Mouse (Mus musculus) neural tube, embryonic 14.5 days (tissue): Measurements from ENCODE around the gene Ssx2ip. TPM values are rescaled to one million over a fixed set of nuclear protein-coding genes. Genes with fewer than 3 reads are reported as not detected.

Experiments
- ATAC-seq: fragments of 200-750 bp; cut with Nextera tagmentation; 2 replicates; pipeline ENCODE4 v1.8.0; 2017; ENCODE audit warnings: low read depth, mild to moderate bottlenecking, moderate TSS enrichment, moderate library complexity
- H3K27ac ChIP-seq: fragments of 300-500 bp; sonication (generic); 2 replicates; pipeline ENCODE4 v1.5.1; 2014; ENCODE audit warnings: low read depth, mild to moderate bottlenecking, control low read depth, low read length, moderate library complexity, mixed read lengths
- H3K27me3 ChIP-seq: fragments of 300-500 bp; sonication (generic); 2 replicates; pipeline ENCODE4 v1.6.1; 2014; ENCODE audit warnings: low read length; ENCODE audit not compliant: control insufficient read depth, insufficient read depth
- H3K36me3 ChIP-seq: fragments of 300-500 bp; sonication (generic); 2 replicates; pipeline ENCODE4 v1.6.1; 2014; ENCODE audit warnings: low read length, mixed read lengths; ENCODE audit not compliant: control insufficient read depth, insufficient read depth
- H3K4me1 ChIP-seq: fragments of 300-500 bp; sonication (generic); 2 replicates; pipeline ENCODE4 v1.6.1; 2014; ENCODE audit warnings: low read length; ENCODE audit not compliant: control insufficient read depth, insufficient read depth
- H3K4me2 ChIP-seq: fragments of 300-500 bp; sonication (generic); 2 replicates; pipeline ENCODE4 v1.6.1; 2014; ENCODE audit warnings: mild to moderate bottlenecking, low read depth, low read length, control low read depth
- H3K4me3 ChIP-seq: fragments of 300-500 bp; sonication (generic); 2 replicates; pipeline ENCODE4 v1.5.1; 2014; ENCODE audit warnings: low read depth, low read length, control low read depth, mixed read lengths
- H3K9ac ChIP-seq: fragments of 300-500 bp; sonication (generic); replicated peaks from 2 replicates; pipeline ENCODE4 v1.6.1; 2014; ENCODE audit warnings: low read depth, mild to moderate bottlenecking, control low read depth, low read length, mixed read lengths
- H3K9me3 ChIP-seq: fragments of 300-500 bp; sonication (generic); 2 replicates; pipeline ENCODE4 v1.6.1; 2016; ENCODE audit warnings: low read length; ENCODE audit not compliant: control insufficient read depth
- WGBS: fragments of 180-500 bp; shearing (Covaris S2); extraction: QIAGEN DNeasy Blood & Tissue Kit; methylation state at CpG from one replicate; pipeline ENCODE4 v1.1.7; 2014; 5-methylcytosine and 5-hydroxymethylcytosine counted together
- polyA plus RNA-seq: library from polyadenylated mRNA; unstranded; fragments of >200 nt; fragmentation: Nextera tagmentation; extraction: Ambion mirVana; gene quantifications from 2 replicates; pipeline ENCODE4 v1.2.1, GENCODE M21; 2014

Ssx2ip gene
- polyA plus RNA-seq, 1 experiment from 2014 or later = 14.8 TPM

- no peak overlapping the region for H3K4me3 ChIP-seq
- H3K9ac ChIP-seq = no peak overlapping the region
- ATAC-seq = no peak
- H3K9me3 ChIP-seq = no peaks in the 10 kb centered on the region
- no peak overlapping the region for H3K4me2 ChIP-seq
- H3K27ac ChIP-seq = no peak overlapping the region
- WGBS = 95% methylated on average over 8 of the region's 8 CpGs
- H3K36me3 ChIP-seq = peaks cover 20% of the 10 kb centered on the region
- no peaks in the 10 kb centered on the region for H3K27me3 ChIP-seq
- no peaks in the 10 kb centered on the region for H3K4me1 ChIP-seq
These were observed 31.7 kb downstream of the Ssx2ip start for GRCm38 (mm10) chr3:146436114-146436513.

DNA sequence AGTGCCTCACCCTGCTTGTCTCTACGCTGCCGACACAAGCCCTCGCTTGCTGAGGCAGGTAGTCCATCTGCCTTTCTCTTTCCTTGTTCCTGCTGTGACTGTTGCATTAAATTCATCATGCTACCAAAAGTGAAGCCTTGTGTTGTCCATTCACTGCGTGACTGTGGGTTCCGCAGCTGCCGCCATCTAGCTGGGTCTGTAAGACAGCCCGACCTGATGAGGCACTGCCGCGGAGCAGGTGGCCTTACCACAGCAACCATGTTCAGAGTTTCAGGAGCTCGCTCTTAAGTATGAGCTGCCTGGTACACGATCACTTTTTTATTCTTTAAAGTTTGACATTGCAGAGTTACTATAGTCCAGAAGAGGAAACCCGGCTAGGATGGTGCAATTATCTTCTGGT is 35.6 kb downstream of the Ssx2ip start:
- Histone ChIP-seq H3K4me3 (no peak overlapping the region), H3K27me3 (no peaks in the 10 kb centered on the region), H3K9me3 (no peaks in the 10 kb centered on the region), H3K27ac (no peak overlapping the region), H3K4me2 (no peak overlapping the region), H3K36me3 (peaks cover 15% of the 10 kb centered on the region), H3K4me1 (no peaks in the 10 kb centered on the region), H3K9ac (no peak overlapping the region)
- ATAC-seq = no peak
- WGBS = 95% methylated on average over 12 of the region's 12 CpGs

DNA sequence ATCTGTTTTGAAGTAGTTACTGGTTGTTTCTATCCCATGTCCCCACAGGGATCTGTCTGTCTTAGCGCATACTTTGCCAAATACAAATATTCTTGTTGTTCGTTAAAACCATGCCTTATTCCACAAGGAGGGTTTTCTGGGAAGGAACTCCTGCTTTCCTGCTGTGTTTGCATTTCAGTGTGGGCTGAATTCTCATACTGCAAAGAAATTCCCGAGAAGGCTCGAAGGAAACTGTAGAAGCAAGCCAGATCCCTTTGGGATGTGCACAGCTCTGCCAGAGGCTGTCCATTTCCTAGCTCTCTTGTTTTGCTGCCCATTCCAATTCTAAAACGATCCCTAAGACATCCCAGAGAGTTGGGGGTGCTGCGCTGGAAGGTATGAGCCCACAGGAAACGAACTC is 36.0 kb downstream of the Ssx2ip start:
- Histone ChIP-seq H3K4me2 (no peak overlapping the region), H3K9me3 (no peaks in the 10 kb centered on the region), H3K36me3 (peaks cover 15% of the 10 kb centered on the region), H3K4me1 (no peaks in the 10 kb centered on the region), H3K9ac (no peak overlapping the region), H3K4me3 (no peak overlapping the region), H3K27ac (no peak overlapping the region), H3K27me3 (no peaks in the 10 kb centered on the region)
- ATAC-seq = no peak
- 85% methylated on average over 7 of the region's 7 CpGs for WGBS

DNA sequence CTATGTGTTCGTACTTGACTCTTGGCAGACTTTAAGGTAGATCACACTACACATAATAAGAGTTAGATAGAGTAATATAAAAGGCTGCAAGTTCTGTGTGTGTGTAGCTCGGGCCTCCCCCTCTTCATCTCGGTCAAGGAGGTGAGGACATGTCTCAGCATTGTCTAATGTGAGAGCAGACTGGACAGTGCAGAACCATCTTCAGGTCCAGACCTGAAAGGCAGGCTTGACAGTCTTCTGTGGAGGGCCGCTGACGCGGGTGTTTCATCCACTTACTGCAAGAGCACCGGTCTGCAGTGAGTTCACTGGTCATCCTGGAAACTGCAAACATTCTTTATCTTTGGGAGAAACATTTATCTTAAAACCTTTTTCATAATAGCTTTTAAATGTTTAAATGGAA is 38.0 kb downstream of the Ssx2ip start:
- Histone ChIP-seq H3K4me2 (no peak overlapping the region), H3K36me3 (peaks cover 11% of the 10 kb centered on the region), H3K4me3 (no peak overlapping the region), H3K9me3 (no peaks in the 10 kb centered on the region), H3K4me1 (no peaks in the 10 kb centered on the region), H3K27ac (no peak overlapping the region), H3K27me3 (no peaks in the 10 kb centered on the region), H3K9ac (no peak overlapping the region)
- ATAC-seq = no peak
- 95% methylated on average over 7 of the region's 7 CpGs for WGBS

GRCm38 (mm10) chr3:146442936-146443335 is 38.5 kb downstream of the Ssx2ip start:
- Histone ChIP-seq H3K4me3 (no peak overlapping the region), H3K4me2 (no peak overlapping the region)
- WGBS = 96% methylated on average over 8 of the region's 8 CpGs

DNA sequence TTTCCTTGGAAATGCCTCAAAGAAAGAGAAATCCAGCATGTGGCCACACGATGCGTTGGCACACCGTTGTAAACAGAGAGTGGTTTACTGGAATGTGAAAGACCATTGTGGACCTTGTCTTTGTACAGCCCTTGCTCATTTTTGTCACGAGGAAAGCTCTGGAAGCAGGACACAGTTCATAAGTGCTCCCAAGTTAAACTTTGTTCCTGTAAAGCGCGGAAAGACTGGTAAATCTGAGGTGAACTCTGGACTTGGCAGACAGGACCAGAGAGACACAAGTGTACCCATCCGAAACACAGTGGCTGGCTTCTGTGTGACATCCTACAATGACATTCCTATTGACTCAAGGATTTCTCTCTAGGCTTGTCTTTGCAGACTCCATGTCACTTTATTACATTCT is 38.9 kb downstream of the Ssx2ip start:
- Histone ChIP-seq H3K27me3 (no peaks in the 10 kb centered on the region), H3K9ac (no peak overlapping the region), H3K4me2 (no peak overlapping the region), H3K4me1 (no peaks in the 10 kb centered on the region), H3K36me3 (peaks cover 7% of the 10 kb centered on the region; the same call in 1 of the 2 replicates), H3K27ac (no peak overlapping the region), H3K4me3 (no peak overlapping the region), H3K9me3 (no peaks in the 10 kb centered on the region)
- no peak for ATAC-seq
- WGBS = 89% methylated on average over 7 of the region's 7 CpGs

More at GRCm38 (mm10) chr3:146442936-146443335, 38.5 kb downstream of the Ssx2ip start:
- H3K4me1 ChIP-seq = no peaks in the 10 kb centered on the region
- ATAC-seq = no peak
- no peak overlapping the region for H3K9ac ChIP-seq
- H3K9me3 ChIP-seq = no peaks in the 10 kb centered on the region
- H3K36me3 ChIP-seq = peaks cover 10% of the 10 kb centered on the region
- H3K27me3 ChIP-seq = no peaks in the 10 kb centered on the region
- H3K27ac ChIP-seq = no peak overlapping the region

- H3K9ac ChIP-seq = no peak overlapping the region
- 95% methylated on average over 7 of the region's 7 CpGs for WGBS
- H3K4me3 ChIP-seq = no peak overlapping the region
- H3K27ac ChIP-seq = no peak overlapping the region
- no peak for ATAC-seq
- H3K9me3 ChIP-seq = no peaks in the 10 kb centered on the region
- no peaks in the 10 kb centered on the region for H3K4me1 ChIP-seq
- no peaks in the 10 kb centered on the region for H3K27me3 ChIP-seq
- no peak overlapping the region for H3K4me2 ChIP-seq
- peaks cover 3% of the 10 kb centered on the region; the same call in 1 of the 2 replicates for H3K36me3 ChIP-seq
These were observed 40.4 kb downstream of the Ssx2ip start for GRCm38 (mm10) chr3:146444880-146445279.

- Histone ChIP-seq H3K4me3 (no peak overlapping the region), H3K9ac (no peak overlapping the region), H3K27ac (no peak overlapping the region), H3K27me3 (no peaks in the 10 kb centered on the region), H3K9me3 (no peaks in the 10 kb centered on the region), H3K4me1 (no peaks in the 10 kb centered on the region), H3K36me3 (no peaks in the 10 kb centered on the region), H3K4me2 (no peak overlapping the region)
- WGBS = 93% methylated on average over 5 of the region's 5 CpGs
- no peak for ATAC-seq
These were observed 42.7 kb downstream of the Ssx2ip start for GRCm38 (mm10) chr3:146447156-146447555.

DNA sequence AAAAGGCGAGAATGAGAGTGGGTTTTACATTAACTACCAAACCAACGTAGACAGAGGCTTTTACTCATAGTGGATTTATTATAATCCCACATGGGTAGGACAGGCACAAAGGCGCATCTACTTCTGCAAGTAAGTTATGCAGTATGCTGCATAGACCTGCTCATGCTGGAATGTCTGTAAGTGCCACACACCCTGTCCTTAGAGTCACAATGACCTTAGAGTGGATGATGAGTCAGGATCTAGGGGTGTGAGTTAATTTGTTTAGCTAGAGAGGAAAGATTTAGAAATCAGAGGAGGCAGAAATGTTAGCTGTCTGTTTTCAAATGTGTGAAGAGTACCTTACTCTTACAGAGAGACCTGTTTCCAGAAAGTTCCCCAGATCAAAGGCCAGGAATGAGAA is 43.2 kb downstream of the Ssx2ip start:
- no peaks in the 10 kb centered on the region for H3K4me1 ChIP-seq
- ATAC-seq = no peak
- H3K9me3 ChIP-seq = no peaks in the 10 kb centered on the region
- WGBS = 86% methylated on average over 3 of the region's 3 CpGs
- H3K4me3 ChIP-seq = no peak overlapping the region
- H3K9ac ChIP-seq = no peak overlapping the region
- no peaks in the 10 kb centered on the region for H3K27me3 ChIP-seq
- H3K27ac ChIP-seq = no peak overlapping the region
- no peak overlapping the region for H3K4me2 ChIP-seq
- H3K36me3 ChIP-seq = no peaks in the 10 kb centered on the region

DNA sequence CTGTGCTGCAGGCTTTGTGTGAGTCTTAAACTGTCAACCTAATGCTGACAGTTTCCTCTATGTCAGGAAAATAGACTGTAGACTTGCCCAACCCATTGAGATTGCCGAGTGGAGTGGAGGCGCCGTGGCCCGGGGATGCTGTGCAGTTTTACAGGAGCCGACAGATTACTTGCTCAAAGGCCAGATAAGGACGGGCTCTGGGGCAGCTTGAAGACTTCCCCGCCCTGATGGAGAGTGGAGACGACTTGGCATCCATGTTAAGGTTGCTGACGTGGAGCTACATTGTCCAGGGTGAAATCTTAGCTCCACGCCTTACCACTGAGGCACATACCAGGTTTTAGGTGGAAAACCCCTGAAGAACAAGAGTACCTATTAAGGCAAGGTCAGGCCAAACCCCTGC is 43.9 kb downstream of the Ssx2ip start:
- Histone ChIP-seq H3K9ac (no peak overlapping the region), H3K4me3 (no peak overlapping the region), H3K27me3 (no peaks in the 10 kb centered on the region), H3K4me1 (no peaks in the 10 kb centered on the region), H3K36me3 (no peaks in the 10 kb centered on the region), H3K27ac (no peak overlapping the region), H3K9me3 (no peaks in the 10 kb centered on the region), H3K4me2 (no peak overlapping the region)
- no peak for ATAC-seq
- 94% methylated on average over 10 of the region's 10 CpGs for WGBS
